Mouse (Mus musculus) ES-E14 (cell line): ENCODE data around the gene Sim1. TPM values are rescaled to one million over a fixed set of nuclear protein-coding genes. Genes with fewer than 3 reads are reported as not detected.
A peak's percentile ranks its signal among the peaks of the same experiment; 100 is the strongest.

Source experiments
- DNase-seq: peaks from one replicate; pipeline ENCODE4 v3.0.0-alpha.2; 2013; ENCODE audit warnings: low read depth, low spot score
- H3K27ac ChIP-seq: 2 replicates; pipeline ENCODE4 v1.5.1; 2012; ENCODE audit warnings: low read depth, mild to moderate bottlenecking, low read length, moderate library complexity, mixed read lengths; ENCODE audit not compliant: poor library complexity, insufficient read depth, severe bottlenecking
- H3K36me3 ChIP-seq: 2 replicates; pipeline ENCODE4 v1.6.1; 2012; ENCODE audit warnings: mild to moderate bottlenecking, low read length, moderate library complexity, mixed read lengths; ENCODE audit not compliant: control insufficient read depth, poor library complexity, insufficient read depth, severe bottlenecking
- H3K4me1 ChIP-seq, 2 experiments: fragments of 150-350 bp in 1 of 2; sonication (generic) in 1 of 2; 2 replicates each; pipeline ENCODE4 v1.6.1; 2012; ENCODE audit warnings: low read length in 2 of 2, mild to moderate bottlenecking in 1 of 2, mixed read lengths in 1 of 2; ENCODE audit not compliant: control insufficient read depth in 2 of 2, insufficient read depth in 2 of 2, poor library complexity in 1 of 2
- H3K4me3 ChIP-seq, 2 experiments: fragments of 150-350 bp in 1 of 2; sonication (generic) in 1 of 2; 2 replicates each; pipeline ENCODE4 v1.5.1; 2012; ENCODE audit warnings: low read length in 2 of 2, low read depth in 1 of 2, mild to moderate bottlenecking in 1 of 2, mixed read lengths in 1 of 2; ENCODE audit not compliant: insufficient read depth in 1 of 2, poor library complexity in 1 of 2, severe bottlenecking in 1 of 2
- H3K9ac ChIP-seq: 2 replicates; pipeline ENCODE4 v1.6.1; 2012; ENCODE audit warnings: low read depth, mild to moderate bottlenecking, low read length, mixed read lengths; ENCODE audit not compliant: poor library complexity, insufficient read depth, severe bottlenecking
- H3K9me3 ChIP-seq: fragments of 150-350 bp; sonication (generic); 2 replicates; pipeline ENCODE4 v1.6.1; 2012; ENCODE audit warnings: low read depth, mild to moderate bottlenecking, low read length; ENCODE audit not compliant: control insufficient read depth, insufficient read depth
- CHD2 ChIP-seq: IDR thresholded peaks from 2 replicates; pipeline ENCODE4 v1.6.1; 2014; ENCODE audit warnings: mild to moderate bottlenecking, low read depth, low read length, inconsistent platforms
- HCFC1 ChIP-seq: IDR thresholded peaks from 2 replicates; pipeline ENCODE4 v1.6.1; 2012; ENCODE audit warnings: low read length, inconsistent platforms, borderline replicate concordance; ENCODE audit not compliant: insufficient read depth
- MAFK ChIP-seq: IDR thresholded peaks from 2 replicates; pipeline ENCODE4 v1.6.1; 2014; ENCODE audit warnings: mild to moderate bottlenecking, low read depth, low read length, inconsistent platforms; ENCODE audit not compliant: insufficient read depth
- ZC3H11A ChIP-seq: IDR thresholded peaks from 2 replicates; pipeline ENCODE4 v1.6.1; 2012; ENCODE audit warnings: low read depth, mild to moderate bottlenecking, inconsistent platforms, low read length, borderline replicate concordance
- ZNF384 ChIP-seq: IDR thresholded peaks from 2 replicates; pipeline ENCODE4 v1.6.1; 2012; ENCODE audit warnings: low read depth, low read length, inconsistent platforms
- in situ Hi-C, 2 experiments: fragments of 600-800 bp; cut with MboI; formaldehyde crosslinking; loops; one replicate each; pipeline ENCODE4 v1.15.1; 2025; ENCODE audit warnings: low sequenced_read_pairs in 2 of 2, inconsistent platforms in 1 of 2; ENCODE audit not compliant: unreplicated experiment in 2 of 2
- total RNA-seq: library from RNA; depleted of rRNA; stranded (reverse); fragments of 300-350 nt; gene quantifications from 2 replicates; pipeline ENCODE4 v1.2.3, GENCODE M21; 2012

Sim1 gene
- total RNA-seq, 1 experiment = 0.13 TPM

- TF ChIP-seq MAFK (no peak), ZC3H11A (peak; percentile 63; the same call in 1 of the 2 replicates)
- no peak for DNase-seq
- Histone ChIP-seq H3K27ac (no peak overlapping the region), H3K9me3 (no peaks in the 10 kb centered on the region), H3K9ac (no peak overlapping the region), H3K4me3 (no peak overlapping the region), H3K4me1 (no peaks in the 10 kb centered on the region), H3K36me3 (no peaks in the 10 kb centered on the region)
- in situ Hi-C loops = no loop called here
Observed at GRCm38 (mm10) chr10:50915607-50916006, 21.1 kb downstream of the Sim1 start.

DNA sequence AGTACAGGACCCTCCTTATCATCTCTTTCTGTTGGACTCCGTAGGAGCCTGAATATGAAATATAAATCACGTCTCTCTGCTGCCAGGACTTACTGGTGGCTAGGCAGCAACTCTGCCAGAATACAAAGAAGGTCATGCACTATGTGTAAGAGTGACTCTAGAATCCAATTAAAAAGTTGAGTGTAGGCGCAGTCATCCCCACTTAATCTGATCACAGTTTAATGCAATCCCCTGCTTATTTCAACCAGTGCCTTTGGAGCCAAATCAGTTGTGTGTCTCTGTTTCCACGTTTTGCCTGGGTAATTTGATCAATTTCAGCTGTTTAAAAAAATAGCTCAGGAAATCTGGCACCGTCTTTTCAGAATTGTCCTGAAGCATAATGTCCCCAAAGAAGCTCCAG is 34.7 kb downstream of the Sim1 start:
- no peaks in the 10 kb centered on the region for H3K9me3 ChIP-seq
- in situ Hi-C loops = no loop called here
- no peak for TF ChIP-seq MAFK
- TF ChIP-seq HCFC1 = no peak
- TF ChIP-seq ZNF384 = no peak
- no peak for TF ChIP-seq CHD2
- TF ChIP-seq ZC3H11A = no peak
- no peak overlapping the region for H3K27ac ChIP-seq
- no peak overlapping the region for H3K4me3 ChIP-seq
- no peaks in the 10 kb centered on the region for H3K4me1 ChIP-seq
- H3K36me3 ChIP-seq = no peaks in the 10 kb centered on the region
- no peak for DNase-seq
- no peak overlapping the region for H3K9ac ChIP-seq

DNA sequence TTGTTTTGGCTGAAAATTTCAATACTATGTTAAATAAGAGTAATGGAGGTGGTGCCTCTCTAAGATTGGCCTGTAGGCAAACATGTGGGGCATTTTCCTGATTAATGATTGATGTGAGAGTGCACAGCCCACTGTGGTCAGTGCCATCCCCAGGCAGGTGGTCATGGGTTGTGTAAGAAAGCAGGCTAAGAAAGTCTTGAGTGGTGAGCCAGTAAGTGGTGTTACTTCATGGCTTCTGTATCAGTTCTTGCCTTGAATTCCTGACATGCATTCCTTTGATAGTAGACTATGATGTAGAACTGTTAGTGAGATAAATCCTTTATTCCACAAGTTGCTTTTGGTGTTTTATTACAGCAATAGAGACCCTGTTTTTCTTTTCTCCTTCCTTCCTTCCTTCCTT is 41.1 kb downstream of the Sim1 start:
- no peak overlapping the region for H3K9ac ChIP-seq
- DNase-seq = no peak
- H3K27ac ChIP-seq = no peak overlapping the region
- TF ChIP-seq MAFK = no peak
- TF ChIP-seq HCFC1 = no peak
- TF ChIP-seq ZNF384 = no peak
- no peak for TF ChIP-seq ZC3H11A
- TF ChIP-seq CHD2 = no peak
- no peaks in the 10 kb centered on the region for H3K36me3 ChIP-seq
- H3K4me3 ChIP-seq = no peak overlapping the region
- no peaks in the 10 kb centered on the region for H3K4me1 ChIP-seq
- in situ Hi-C loops = no loop called here
- H3K9me3 ChIP-seq = no peaks in the 10 kb centered on the region

GRCm38 (mm10) chr10:50973625-50974024 is 79.1 kb downstream of the Sim1 start:
- Histone ChIP-seq H3K4me1 (no peaks in the 10 kb centered on the region), H3K4me3 (no peak overlapping the region), H3K36me3 (no peaks in the 10 kb centered on the region), H3K27ac (no peak overlapping the region), H3K9ac (no peak overlapping the region), H3K9me3 (no peaks in the 10 kb centered on the region)
- no peak for DNase-seq
- TF ChIP-seq ZNF384 (no peak), MAFK (peak; percentile 83)
- in situ Hi-C loops = no loop called here

DNA sequence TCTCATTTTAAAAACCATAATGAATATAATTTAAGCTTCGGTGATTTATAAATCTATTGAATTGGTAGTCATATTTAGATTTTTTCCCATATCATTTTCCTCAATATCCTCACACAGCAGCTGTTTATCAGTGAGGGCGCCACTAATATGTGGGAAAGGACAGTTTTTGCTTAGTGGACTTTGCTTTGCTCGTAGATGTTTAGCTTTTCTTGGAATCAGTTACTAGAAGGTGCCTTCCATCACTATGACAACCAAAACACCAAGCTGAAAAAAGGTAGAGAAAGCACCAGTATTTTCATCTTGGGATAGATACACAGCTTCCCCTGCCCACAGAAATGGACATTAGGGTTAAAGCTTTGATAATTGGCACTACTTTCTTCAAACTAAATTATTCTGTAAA is 87.3 kb downstream of the Sim1 start:
- no peak for DNase-seq
- Histone ChIP-seq H3K36me3 (no peaks in the 10 kb centered on the region), H3K9me3 (no peaks in the 10 kb centered on the region), H3K27ac (no peak overlapping the region), H3K9ac (no peak overlapping the region), H3K4me1 (no peaks in the 10 kb centered on the region), H3K4me3 (no peak overlapping the region)
- TF ChIP-seq HCFC1 (no peak), ZNF384 (no peak), CHD2 (no peak), ZC3H11A (no peak)
- in situ Hi-C loops = no loop called here
